Mouse (Mus musculus) heart, postnatal 0 days (tissue): ENCODE data around the gene Tlx2. TPM values are rescaled to one million over a fixed set of nuclear protein-coding genes. Genes with fewer than 3 reads are reported as not detected.

Experiments
- ATAC-seq: fragments of 200-750 bp; cut with Nextera tagmentation; 2 replicates; pipeline ENCODE4 v1.8.0; 2017; ENCODE audit warnings: low read depth, moderate number of reproducible peaks, moderate library complexity; ENCODE audit not compliant: insufficient read depth
- DNase-seq: peaks from one replicate; pipeline ENCODE4 v3.0.0-alpha.2; 2016; ENCODE audit warnings: low spot score
- H3K27ac ChIP-seq: fragments of 300-500 bp; sonication (generic); 2 replicates; pipeline ENCODE4 v1.5.1; 2014; ENCODE audit warnings: low read depth, mild to moderate bottlenecking
- H3K27me3 ChIP-seq: fragments of 300-500 bp; sonication (generic); 2 replicates; pipeline ENCODE4 v1.6.1; 2014; ENCODE audit warnings: low read length, mixed read lengths; ENCODE audit not compliant: control insufficient read depth, insufficient read depth
- H3K36me3 ChIP-seq: fragments of 300-500 bp; sonication (generic); replicated peaks from 2 replicates; pipeline ENCODE4 v1.6.1; 2014; ENCODE audit warnings: low read length, mixed read lengths; ENCODE audit not compliant: control insufficient read depth, insufficient read depth
- H3K4me1 ChIP-seq: fragments of 300-500 bp; sonication (generic); 2 replicates; pipeline ENCODE4 v1.6.1; 2014; ENCODE audit warnings: antibody characterized with exemption; ENCODE audit not compliant: control insufficient read depth, insufficient read depth
- H3K4me2 ChIP-seq: fragments of 300-500 bp; sonication (generic); 2 replicates; pipeline ENCODE4 v1.6.1; 2014; ENCODE audit warnings: low read depth, mild to moderate bottlenecking, low read length, moderate library complexity
- H3K4me3 ChIP-seq: fragments of 300-500 bp; sonication (generic); 2 replicates; pipeline ENCODE4 v1.5.1; 2014; ENCODE audit warnings: low read depth, low read length
- H3K9ac ChIP-seq: fragments of 300-500 bp; sonication (generic); replicated peaks from 2 replicates; pipeline ENCODE4 v1.6.1; 2014; ENCODE audit warnings: low read depth, low read length, mixed read lengths
- H3K9me3 ChIP-seq: fragments of 300-500 bp; sonication (generic); replicated peaks from 2 replicates; pipeline ENCODE4 v1.6.1; 2016; ENCODE audit warnings: low read length; ENCODE audit not compliant: control insufficient read depth
- CTCF ChIP-seq: IDR thresholded peaks from 2 replicates; pipeline ENCODE4 v1.5.1; 2016; ENCODE audit warnings: antibody characterized with exemption, control low read depth, low read depth
- EP300 ChIP-seq: IDR thresholded peaks from 2 replicates; pipeline ENCODE4 v1.6.1; 2016; ENCODE audit warnings: antibody characterized with exemption, low read depth
- WGBS: fragments of 180-500 bp; shearing (Covaris S2); extraction: QIAGEN DNeasy Blood & Tissue Kit; methylation state at CpG from one replicate; pipeline ENCODE4 v1.1.7; 2014; 5-methylcytosine and 5-hydroxymethylcytosine counted together
- polyA plus RNA-seq: library from polyadenylated mRNA; unstranded; fragments of >200 nt; fragmentation: Nextera tagmentation; extraction: Ambion mirVana; gene quantifications from 2 replicates; pipeline ENCODE4 v1.2.1, GENCODE M21; 2015
- total RNA-seq: library from RNA; depleted of rRNA; stranded (reverse); fragments of >200 nt; gene quantifications from 2 replicates; pipeline ENCODE4 v1.2.3, GENCODE M21; 2014; ENCODE audit warnings: low replicate concordance

Tlx2 gene
- total and polyA plus RNA-seq, 2 experiments from 2014 or later: not detected

GRCm38 (mm10) chr6:83070311-83071219 is 472 bp upstream of the Tlx2 start:
- ATAC-seq (no peak), DNase-seq (no peak)
- Histone ChIP-seq H3K27ac (no peak overlapping the region), H3K27me3 (peaks cover 97% of the 10 kb centered on the region), H3K36me3 (no peaks in the 10 kb centered on the region), H3K9me3 (no peaks in the 10 kb centered on the region), H3K4me2 (no peak overlapping the region), H3K4me1 (peaks cover 3% of the 10 kb centered on the region; the same call in 1 of the 2 replicates), H3K9ac (no peak overlapping the region), H3K4me3 (peak overlapping the region; percentile 35)
- TF ChIP-seq EP300 (no peak), CTCF (no peak)
- WGBS: 2% methylated on average over 49 of the region's 58 CpGs

GRCm38 (mm10) chr6:83069488-83070246 is 426 bp downstream of the Tlx2 start:
- Histone ChIP-seq H3K27me3 (peaks cover 97% of the 10 kb centered on the region), H3K36me3 (no peaks in the 10 kb centered on the region), H3K4me2 (peak overlapping the region; percentile 13; the same call in 1 of the 2 replicates), H3K9ac (no peak overlapping the region), H3K9me3 (no peaks in the 10 kb centered on the region), H3K27ac (no peak overlapping the region), H3K4me3 (peak overlapping the region; percentile 35), H3K4me1 (peaks cover 3% of the 10 kb centered on the region; the same call in 1 of the 2 replicates)
- ATAC-seq: no peak
- WGBS: 2% methylated on average over 68 of the region's 69 CpGs
- no peak for DNase-seq
- no peak for TF ChIP-seq EP300
- no peak for TF ChIP-seq CTCF

- Histone ChIP-seq H3K4me2 (peak overlapping the region; percentile 41), H3K4me1 (peaks cover 3% of the 10 kb centered on the region; the same call in 1 of the 2 replicates), H3K27me3 (peaks cover 97% of the 10 kb centered on the region), H3K4me3 (peak overlapping the region; percentile 35), H3K27ac (no peak overlapping the region), H3K9me3 (no peaks in the 10 kb centered on the region), H3K9ac (no peak overlapping the region), H3K36me3 (no peaks in the 10 kb centered on the region)
- DNase-seq: no peak
- TF ChIP-seq CTCF (no peak), EP300 (no peak)
- ATAC-seq: no peak
- 2% methylated on average over 56 of the region's 81 CpGs for WGBS
Observed at GRCm38 (mm10) chr6:83068706-83069487, 1.2 kb downstream of the Tlx2 start.

GRCm38 (mm10) chr6:83068221-83068620 is 1.9 kb downstream of the Tlx2 start:
- no peaks in the 10 kb centered on the region for H3K36me3 ChIP-seq
- H3K4me1 ChIP-seq: peaks cover 3% of the 10 kb centered on the region; the same call in 1 of the 2 replicates
- ATAC-seq: no peak
- H3K9me3 ChIP-seq: no peaks in the 10 kb centered on the region
- H3K27ac ChIP-seq: no peak overlapping the region
- no peak overlapping the region for H3K9ac ChIP-seq
- H3K27me3 ChIP-seq: peaks cover 98% of the 10 kb centered on the region
- WGBS: 12% methylated on average over 8 of the region's 8 CpGs
- no peak for DNase-seq
- TF ChIP-seq CTCF (no peak), EP300 (no peak)
- peak overlapping the region; percentile 41; the same call in 1 of the 2 replicates for H3K4me2 ChIP-seq
- H3K4me3 ChIP-seq: peak overlapping the region; percentile 35

GRCm38 (mm10) chr6:83066441-83066840 is 3.7 kb downstream of the Tlx2 start:
- H3K4me1 ChIP-seq: peaks cover 3% of the 10 kb centered on the region; the same call in 1 of the 2 replicates
- TF ChIP-seq EP300: no peak
- no peak for TF ChIP-seq CTCF
- WGBS: 29% methylated on average over 6 of the region's 6 CpGs
- H3K27ac ChIP-seq: no peak overlapping the region
- no peaks in the 10 kb centered on the region for H3K36me3 ChIP-seq
- no peak overlapping the region for H3K9ac ChIP-seq
- H3K27me3 ChIP-seq: peaks cover 98% of the 10 kb centered on the region
- DNase-seq (no peak), ATAC-seq (no peak)
- no peaks in the 10 kb centered on the region for H3K9me3 ChIP-seq
- no peak overlapping the region for H3K4me2 ChIP-seq
- H3K4me3 ChIP-seq: no peak overlapping the region
